Mouse (Mus musculus) embryonic fibroblast, embryonic 13.5 days (primary cell): ENCODE measurements at regions not wholly inside any gene's neighbourhood (a gene's known extent, or its start where the extent isn't known, plus 50 kb on each side); places are given as distances from the start of the nearest gene placed in this dataset.

Experiments
- H3K27ac ChIP-seq: 2 replicates; pipeline ENCODE4 v1.5.1; 2012; ENCODE audit warnings: low read length, control low read depth, inconsistent platforms; ENCODE audit not compliant: insufficient read depth
- H3K4me1 ChIP-seq: 2 replicates; pipeline ENCODE4 v1.6.1; 2011; ENCODE audit warnings: low read length; ENCODE audit not compliant: control insufficient read depth, insufficient read depth
- H3K4me3 ChIP-seq: 2 replicates; pipeline ENCODE4 v1.5.1; 2011; ENCODE audit warnings: mild to moderate bottlenecking, control low read depth, low read length; ENCODE audit not compliant: insufficient read depth
- CTCF ChIP-seq: IDR thresholded peaks from 2 replicates; pipeline ENCODE4 v1.5.1; 2011; ENCODE audit warnings: mild to moderate bottlenecking, control low read depth, low read length, moderate library complexity, borderline replicate concordance; ENCODE audit not compliant: insufficient read depth
- POLR2A ChIP-seq: IDR thresholded peaks from 2 replicates; pipeline ENCODE4 v1.6.1; 2011; ENCODE audit warnings: low read depth, mild to moderate bottlenecking, control low read depth, low read length, moderate library complexity

- Histone ChIP-seq H3K4me1 (no peaks in the 10 kb centered on the region), H3K4me3 (no peak overlapping the region), H3K27ac (no peak overlapping the region)
- TF ChIP-seq POLR2A (no peak), CTCF (no peak)
Measured at GRCm38 (mm10) chr19:21031768-21032308, 77.8 kb upstream of the Tmc1 start.

- Histone ChIP-seq H3K4me1 (no peaks in the 10 kb centered on the region), H3K4me3 (no peak overlapping the region), H3K27ac (no peak overlapping the region)
- TF ChIP-seq POLR2A (no peak), CTCF (no peak)
Measured at GRCm38 (mm10) chr19:21030971-21031370, 77.0 kb upstream of the Tmc1 start.

GRCm38 (mm10) chr19:21028981-21029380 lies 75.0 kb upstream of the Tmc1 start:
- TF ChIP-seq POLR2A (no peak), CTCF (no peak)
- Histone ChIP-seq H3K4me3 (no peak overlapping the region), H3K27ac (no peak overlapping the region), H3K4me1 (no peaks in the 10 kb centered on the region)

GRCm38 (mm10) chr19:21012391-21012790 lies 58.4 kb upstream of the Tmc1 start:
- no peaks in the 10 kb centered on the region for H3K4me1 ChIP-seq
- no peak overlapping the region for H3K27ac ChIP-seq
- H3K4me3 ChIP-seq, result no peak overlapping the region
- TF ChIP-seq POLR2A (no peak), CTCF (no peak)

- TF ChIP-seq CTCF (no peak), POLR2A (no peak)
- Histone ChIP-seq H3K4me1 (no peaks in the 10 kb centered on the region), H3K27ac (no peak overlapping the region), H3K4me3 (no peak overlapping the region)
Measured at GRCm38 (mm10) chr19:21009607-21010006, 55.6 kb upstream of the Tmc1 start.

GRCm38 (mm10) chr19:21004411-21004810 lies 50.4 kb upstream of the Tmc1 start:
- H3K27ac ChIP-seq, result no peak overlapping the region
- no peaks in the 10 kb centered on the region for H3K4me1 ChIP-seq
- H3K4me3 ChIP-seq, result no peak overlapping the region
- TF ChIP-seq CTCF (no peak), POLR2A (no peak)
